Mouse (Mus musculus) lung, adult 2 months (tissue): ENCODE data around the gene Smurf1.

ENCODE experiments used
- CTCF ChIP-seq: fragments of 200-500 bp; IDR thresholded peaks from 2 replicates; pipeline ENCODE4 v1.5.1; 2011; ENCODE audit warnings: mild to moderate bottlenecking, low read length, control low read depth; ENCODE audit not compliant: insufficient read depth
- POLR2A ChIP-seq: fragments of 200-500 bp; IDR thresholded peaks from 2 replicates; pipeline ENCODE4 v1.6.1; 2011; ENCODE audit warnings: low read depth, mild to moderate bottlenecking, control low read depth, low read length, borderline replicate concordance; ENCODE audit errors: extremely low read depth

GRCm38 (mm10) chr5:144965639-144966351 is at the start of gene Smurf1:
- TF ChIP-seq CTCF: no peak
- peak; percentile 49; the same call in 1 of the 2 replicates for TF ChIP-seq POLR2A
